Mouse (Mus musculus) G1E (cell line): Measurements from ENCODE around the gene Sptb.

Experiments used
- CTCF ChIP-seq: IDR thresholded peaks from 2 replicates; pipeline ENCODE4 v1.5.1; 2012; ENCODE audit warnings: low read depth, low read length, inconsistent platforms, mixed read lengths
- GATA1 ChIP-seq: IDR thresholded peaks from 2 replicates; pipeline ENCODE4 v1.6.1; 2012; ENCODE audit warnings: borderline replicate concordance, low read length, inconsistent platforms, mixed read lengths
- POLR2AphosphoS5 ChIP-seq: IDR thresholded peaks from 2 replicates; pipeline ENCODE4 v1.6.1; 2012; ENCODE audit warnings: low read depth, low read length, inconsistent platforms; ENCODE audit not compliant: insufficient replicate concordance
- TAL1 ChIP-seq: conservative IDR thresholded peaks from 2 replicates; pipeline ENCODE4 v1.6.1; 2012; ENCODE audit warnings: low read depth, low read length, inconsistent platforms, mixed read lengths

DNA sequence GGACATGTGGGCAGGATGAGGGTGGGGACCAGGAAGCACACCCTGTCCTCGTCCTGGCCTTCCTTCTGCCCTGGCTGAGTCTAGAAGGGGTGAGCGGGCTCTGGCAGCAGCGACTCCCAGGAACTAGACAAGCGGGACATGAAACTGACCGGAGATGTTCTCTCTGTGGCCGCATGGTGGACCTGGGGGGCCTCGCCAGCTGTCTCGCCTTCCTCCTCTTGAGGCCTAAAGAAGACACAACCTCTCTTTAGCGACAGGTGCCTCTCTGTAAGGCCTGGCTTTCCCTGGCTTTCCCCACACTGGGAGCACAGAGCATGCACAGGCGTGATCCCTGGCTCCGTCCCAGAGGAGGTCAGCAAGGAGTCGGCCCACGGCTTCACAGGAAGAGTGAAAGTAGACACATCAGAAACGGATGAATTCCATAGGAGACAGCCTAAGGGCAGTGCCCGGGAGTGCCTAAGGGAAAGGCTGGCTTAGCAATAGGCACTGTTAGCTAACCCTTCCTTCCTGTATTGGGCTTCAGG, 112.7 kb downstream of the Sptb start:
- no peak for TF ChIP-seq CTCF
- no peak for TF ChIP-seq POLR2AphosphoS5
- TF ChIP-seq GATA1, result no peak
- no peak for TF ChIP-seq TAL1
